In the genomic region with DNA sequence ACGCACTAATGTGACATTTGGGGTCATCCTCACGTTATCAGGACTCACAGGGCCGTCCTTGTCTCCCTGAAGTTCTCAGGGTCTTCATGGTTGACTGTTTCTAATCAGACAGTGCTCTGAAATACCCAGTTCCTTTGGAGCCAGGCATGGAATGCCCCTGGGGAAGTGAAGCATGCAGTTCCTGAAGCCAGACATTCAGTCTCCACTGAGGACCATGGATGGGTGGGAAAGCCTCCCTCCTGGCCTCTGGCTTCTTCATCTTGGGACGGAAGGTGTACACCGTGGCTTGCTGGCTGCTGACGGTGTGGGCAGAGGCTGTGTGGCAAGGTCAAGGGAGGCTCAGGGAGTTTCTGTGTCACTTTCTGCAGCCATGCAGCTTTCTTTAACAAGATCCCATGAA, we compare ENCODE assay signal across 16 mouse cellular contexts.
DNase-seq lines count a peak whose midpoint lies in the region; ATAC-seq and TF ChIP-seq lines count a peak whose summit lies in the region.
"Had no signal": no experiment of that assay in that cellular context is flagged by ENCODE, and none has a peak within 500 bp of the region (broad histone marks: within the 10 kb centered on the region; RNA-seq: fewer than 3 reads in every experiment).

No protein-coding gene starts in this region.

- WGBS in heart, embryonic 15.5 days, result 63% methylated on average over 6 of the region's 6 CpGs
- WGBS in stomach, embryonic 15.5 days, result 67% methylated on average over 6 of the region's 6 CpGs
- WGBS in stomach, postnatal 0 days, result 75% methylated on average over 6 of the region's 6 CpGs
- 16% methylated on average over 6 of the region's 6 CpGs for WGBS in kidney, embryonic 16.5 days

- no peaks in the 10 kb centered on the region for H3K27me3 ChIP-seq in heart, embryonic 15.5 days
- H3K27me3 ChIP-seq in stomach, embryonic 15.5 days (replicated peaks), result no peaks in the 10 kb centered on the region
- H3K27me3 ChIP-seq in stomach, postnatal 0 days (ENCODE audit: control insufficient read depth, insufficient read depth, low read length), result no peaks in the 10 kb centered on the region
- no peaks in the 10 kb centered on the region for H3K27me3 ChIP-seq in kidney, embryonic 16.5 days (ENCODE audit: insufficient read depth, low read length)

- peaks cover 20% of the 10 kb centered on the region for H3K4me1 ChIP-seq in heart, embryonic 15.5 days (replicated peaks)
- peaks cover 13% of the 10 kb centered on the region for H3K4me1 ChIP-seq in stomach, embryonic 15.5 days
- H3K4me1 ChIP-seq in stomach, postnatal 0 days (replicated peaks; ENCODE audit: control insufficient read depth, insufficient read depth), result peaks cover 5% of the 10 kb centered on the region
- peaks cover 36% of the 10 kb centered on the region for H3K4me1 ChIP-seq in kidney, embryonic 16.5 days (ENCODE audit: insufficient read depth, low read length)

- no peaks in the 10 kb centered on the region for H3K36me3 ChIP-seq in heart, embryonic 15.5 days
- no peaks in the 10 kb centered on the region for H3K36me3 ChIP-seq in stomach, embryonic 15.5 days
- H3K36me3 ChIP-seq in stomach, postnatal 0 days (ENCODE audit: control insufficient read depth, insufficient read depth, low read length), result no peaks in the 10 kb centered on the region
- no peaks in the 10 kb centered on the region for H3K36me3 ChIP-seq in kidney, embryonic 16.5 days (ENCODE audit: insufficient read depth, low read length)
- H3K36me3 ChIP-seq: neural tube, embryonic 13.5 days had no signal

- DNase-seq in heart, postnatal 25 days (ENCODE audit: low spot score), result no peak
- no peak for DNase-seq in stomach, postnatal 0 days (ENCODE audit: low spot score)
- no peak for DNase-seq in neural tube, embryonic 10.5 days (ENCODE audit: extremely low spot score, low spot score)
- no peak for DNase-seq in layer of hippocampus, postnatal 36 days
- DNase-seq in urinary bladder, postnatal 14 days (ENCODE audit: low spot score), result no peak
- DNase-seq: adrenal gland, postnatal 14 days; cerebellum, postnatal 10 days; left cerebral cortex, postnatal 4 days; right cerebral cortex, postnatal 4 days; thymus, adult 2 months had no signal

- no peak for TF ChIP-seq CTCF in stomach, postnatal 0 days (IDR thresholded peaks at IDR 0.05; ENCODE audit: low read depth)

- ATAC-seq in heart, embryonic 15.5 days (replicated peaks; ENCODE audit: insufficient number of reproducible peaks, insufficient read depth, low FRiP score, low read depth), result no peak
- ATAC-seq in stomach, embryonic 15.5 days (ENCODE audit: insufficient read depth, low FRiP score, low read depth), result no peak
- no peak for ATAC-seq in stomach, postnatal 0 days (ENCODE audit: low FRiP score, low TSS enrichment)
- peak; percentile 62 for ATAC-seq in kidney, embryonic 16.5 days (ENCODE audit: low FRiP score, low TSS enrichment)

- H3K27ac ChIP-seq in heart, embryonic 15.5 days, result peak overlapping the region; percentile 73; the same call in 1 of the 2 replicates
- 0 out of 2 replicates have a peak overlapping the region, but pooled peaks have one; percentile 42 for H3K27ac ChIP-seq in stomach, embryonic 15.5 days
- no peak overlapping the region for H3K27ac ChIP-seq in stomach, postnatal 0 days (replicated peaks)
- peak overlapping the region; percentile 84 for H3K27ac ChIP-seq in kidney, embryonic 16.5 days (ENCODE audit: low read length)
- H3K27ac ChIP-seq: hindbrain, embryonic 14.5 days; liver, embryonic 14.5 days had no signal

- no peak overlapping the region for H3K4me2 ChIP-seq in heart, embryonic 15.5 days
- H3K4me2 ChIP-seq in stomach, embryonic 15.5 days, result no peak overlapping the region
- no peak overlapping the region for H3K4me2 ChIP-seq in stomach, postnatal 0 days (replicated peaks; ENCODE audit: low read depth)
- no peak overlapping the region for H3K4me2 ChIP-seq in kidney, embryonic 16.5 days (replicated peaks; ENCODE audit: low read depth, low read length)
- H3K4me2 ChIP-seq: hindbrain, embryonic 14.5 days; neural tube, embryonic 13.5 days had no signal

- TF ChIP-seq EP300 in stomach, postnatal 0 days (optimal IDR thresholded peaks at IDR 0.05), result no peak

- H3K4me3 ChIP-seq in heart, embryonic 15.5 days, result no peak overlapping the region
- H3K4me3 ChIP-seq in stomach, embryonic 15.5 days (replicated peaks), result no peak overlapping the region
- no peak overlapping the region for H3K4me3 ChIP-seq in stomach, postnatal 0 days (ENCODE audit: low read depth, low read length)
- no peak overlapping the region for H3K4me3 ChIP-seq in kidney, embryonic 16.5 days (ENCODE audit: low read length)
- H3K4me3 ChIP-seq: neural tube, embryonic 13.5 days had no signal

- intact Hi-C loops in heart, postnatal 25 days (cut with DNase I), result no loop called here

- H3K9ac ChIP-seq in heart, embryonic 15.5 days, result no peak overlapping the region
- no peak overlapping the region for H3K9ac ChIP-seq in stomach, embryonic 15.5 days
- H3K9ac ChIP-seq in stomach, postnatal 0 days (ENCODE audit: low read length), result no peak overlapping the region
- no peak overlapping the region; the same call in 1 of the 2 replicates for H3K9ac ChIP-seq in kidney, embryonic 16.5 days (replicated peaks; ENCODE audit: low read length)
- H3K9ac ChIP-seq: hindbrain, embryonic 14.5 days; liver, embryonic 14.5 days; neural tube, embryonic 13.5 days had no signal

- H3K9me3 ChIP-seq in heart, embryonic 15.5 days (replicated peaks), result no peaks in the 10 kb centered on the region
- H3K9me3 ChIP-seq in stomach, embryonic 15.5 days, result no peaks in the 10 kb centered on the region
- H3K9me3 ChIP-seq in stomach, postnatal 0 days (ENCODE audit: control insufficient read depth, low read length), result no peaks in the 10 kb centered on the region
- no peaks in the 10 kb centered on the region for H3K9me3 ChIP-seq in kidney, embryonic 16.5 days (ENCODE audit: low read length)
- H3K9me3 ChIP-seq: neural tube, embryonic 13.5 days had no signal
